Mouse (Mus musculus) liver, adult 2 months (tissue): Measurements from ENCODE around the gene Ergic1.

Experiments used
- CTCF ChIP-seq: fragments of 200-500 bp; IDR thresholded peaks from 2 replicates; pipeline ENCODE4 v1.5.1; 2011; ENCODE audit warnings: low read depth, low read length, control low read depth
- POLR2A ChIP-seq: fragments of 200-500 bp; IDR thresholded peaks from 2 replicates; pipeline ENCODE4 v1.6.1; 2011; ENCODE audit warnings: low read length, control low read depth; ENCODE audit not compliant: insufficient read depth; ENCODE audit errors: extremely low read depth

DNA sequence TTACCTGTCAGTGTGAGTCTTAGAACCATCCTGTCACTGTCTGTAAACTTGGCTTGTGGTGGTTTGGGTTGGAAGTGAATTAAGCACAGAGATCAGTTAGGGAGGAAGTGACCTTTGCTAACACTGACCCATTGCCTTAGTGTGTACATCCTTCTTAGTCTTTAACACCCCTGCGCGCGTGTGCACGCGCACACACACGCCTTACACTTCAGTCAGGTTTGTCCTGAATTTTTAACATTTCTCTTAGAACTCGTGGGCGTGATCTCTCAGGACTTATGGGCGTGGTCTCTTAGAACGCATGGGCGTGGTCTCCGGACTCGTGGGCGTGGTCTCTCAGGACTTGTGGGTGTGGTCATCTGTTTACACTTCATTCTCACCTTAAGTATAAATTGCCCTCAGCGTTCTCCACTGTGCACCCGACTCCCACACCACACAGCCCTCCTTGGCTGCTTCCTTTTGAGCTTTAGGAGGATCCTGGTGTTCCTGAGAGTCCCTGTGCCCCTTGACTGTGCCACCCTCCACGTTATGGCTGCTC, 39.7 kb downstream of the Ergic1 start:
- TF ChIP-seq POLR2A = no peak
- TF ChIP-seq CTCF = no peak
